Mouse (Mus musculus): Measurements from ENCODE around the gene Slc29a1. TPM values are rescaled to one million over a fixed set of nuclear protein-coding genes. Genes with fewer than 3 reads are reported as not detected.

Gene Slc29a1
- total RNA-seq, 1 experiment from 2014 or later = 64.6 TPM

- ATAC-seq (replicated peaks; ENCODE audit: insufficient number of reproducible peaks, low FRiP score, low TSS enrichment, poor library complexity, severe bottlenecking) = no peak
These were observed 21.2 kb downstream of the Slc29a1 start for GRCm38 (mm10) chr17:45578242-45578641.

GRCm38 (mm10) chr17:45575123-45575897 lies 24.1 kb downstream of the Slc29a1 start:
- ATAC-seq (replicated peaks; ENCODE audit: insufficient number of reproducible peaks, low FRiP score, low TSS enrichment, poor library complexity, severe bottlenecking) = no peak

DNA sequence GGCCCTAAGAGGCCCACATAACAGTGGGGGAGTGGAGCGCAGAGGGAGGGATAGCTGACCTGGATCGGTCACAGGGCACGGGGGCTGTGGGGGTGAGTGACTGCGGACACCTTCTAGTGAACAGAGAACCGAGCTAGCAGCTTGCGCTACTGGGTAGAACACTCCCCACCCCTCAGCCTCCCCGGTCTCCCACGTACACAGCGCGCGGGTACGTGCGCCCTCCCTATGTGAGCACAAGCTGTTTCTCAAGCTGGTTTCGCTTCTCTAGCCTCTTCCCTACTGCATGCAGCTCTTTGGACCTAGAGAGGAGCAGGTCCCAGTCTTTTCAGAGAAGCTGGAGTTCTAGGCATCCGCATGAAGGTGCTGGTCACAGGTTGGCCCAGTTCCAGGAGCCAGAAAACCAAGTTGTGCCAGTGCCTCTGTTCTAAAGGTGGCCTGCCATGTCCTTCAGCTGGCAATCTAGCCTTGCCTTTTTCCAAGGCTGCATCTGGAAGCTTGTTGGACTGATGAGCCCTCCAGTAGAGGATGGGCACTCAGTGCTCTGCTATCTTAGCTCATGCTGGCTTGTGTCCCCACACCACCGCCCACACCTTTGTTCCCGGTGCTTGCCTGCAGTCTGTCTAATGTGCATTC lies 25.2 kb downstream of the Slc29a1 start:
- ATAC-seq (replicated peaks; ENCODE audit: insufficient number of reproducible peaks, low FRiP score, low TSS enrichment, poor library complexity, severe bottlenecking) = peak; percentile 55

- ATAC-seq (replicated peaks; ENCODE audit: insufficient number of reproducible peaks, low FRiP score, low TSS enrichment, poor library complexity, severe bottlenecking) = peak; percentile 65
These were observed 25.7 kb downstream of the Slc29a1 start for GRCm38 (mm10) chr17:45573780-45574123.

- peak; percentile 63 for ATAC-seq (replicated peaks; ENCODE audit: insufficient number of reproducible peaks, low FRiP score, low TSS enrichment, poor library complexity, severe bottlenecking)
These were observed 26.2 kb downstream of the Slc29a1 start, which contains the start of gene Hsp90ab1 for GRCm38 (mm10) chr17:45573087-45573779. Gene Hsp90ab1, minus strand, starts transcription at chr17:45573271.

DNA sequence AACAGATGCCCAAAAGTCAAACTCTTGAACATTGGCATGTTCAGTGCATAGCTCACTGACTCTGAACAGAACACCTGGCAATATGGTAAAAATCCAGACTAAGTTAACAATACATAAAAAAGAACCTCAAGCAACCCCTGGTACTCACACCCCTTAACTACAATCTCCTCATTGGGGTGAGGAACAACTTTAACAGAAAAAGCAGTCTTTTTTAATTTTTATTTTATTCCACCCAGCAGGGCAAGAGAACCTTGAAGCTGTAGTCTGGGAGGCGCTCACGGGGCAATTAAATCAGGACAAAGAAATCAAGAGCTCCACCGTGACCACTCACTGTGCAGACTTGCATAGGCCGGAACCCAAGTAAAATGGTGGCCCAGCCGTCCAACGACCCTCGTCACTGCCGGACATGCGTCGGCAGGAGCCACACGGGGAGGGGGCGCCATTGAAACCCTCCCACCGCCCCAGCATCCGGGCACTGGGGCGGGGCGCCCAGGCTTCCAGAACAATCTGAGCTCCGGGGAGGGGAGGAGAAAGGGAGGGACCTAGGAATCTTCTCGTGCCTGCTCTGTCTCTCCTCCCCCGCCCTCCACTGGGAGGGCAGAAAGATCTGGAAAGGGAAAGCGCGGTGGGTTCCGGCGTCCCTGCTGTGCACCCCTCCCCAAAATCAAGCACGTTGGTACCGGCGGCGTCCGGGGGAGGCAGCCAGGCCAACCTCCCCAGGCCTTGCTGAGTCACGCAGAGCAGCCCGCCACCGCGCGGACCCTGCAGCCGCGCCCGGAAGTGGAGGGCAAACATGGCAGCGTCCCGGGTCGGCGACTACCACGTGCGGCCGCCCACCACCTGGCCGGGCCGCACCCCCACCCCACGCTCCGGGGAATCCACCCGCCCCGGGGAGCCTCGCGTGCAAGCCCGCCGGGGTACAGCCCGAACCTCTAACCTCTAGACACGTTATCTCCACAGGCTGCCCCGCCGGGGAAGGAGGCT lies 27.0 kb downstream of the Slc29a1 start:
- 0 out of 2 replicates have a peak, but pooled peaks have one; percentile 4 for ATAC-seq (replicated peaks; ENCODE audit: insufficient number of reproducible peaks, low FRiP score, low TSS enrichment, poor library complexity, severe bottlenecking)

DNA sequence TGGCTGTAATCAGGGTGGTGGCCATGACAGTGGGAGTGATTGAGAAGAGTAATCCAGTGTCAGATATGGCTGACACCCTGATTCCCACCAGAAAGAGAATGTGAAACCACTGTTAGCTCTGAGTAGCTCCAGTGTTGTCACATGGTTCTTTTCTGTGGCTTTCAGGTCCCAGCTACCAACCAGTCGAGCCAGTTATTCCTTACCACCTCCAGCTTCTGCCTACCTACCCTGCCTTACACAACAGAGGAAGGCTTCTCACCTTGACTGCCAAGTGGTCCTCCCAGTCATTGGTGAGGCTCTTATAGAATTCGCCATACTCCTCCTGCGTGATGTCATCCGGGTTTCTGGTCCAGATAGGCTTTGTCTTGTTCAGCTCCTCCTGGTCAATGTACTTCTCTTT lies 29.4 kb downstream of the Slc29a1 start:
- no peak for ATAC-seq (replicated peaks; ENCODE audit: insufficient number of reproducible peaks, low FRiP score, low TSS enrichment, poor library complexity, severe bottlenecking)

GRCm38 (mm10) chr17:45568990-45569389 lies 30.4 kb downstream of the Slc29a1 start:
- no peak for ATAC-seq (replicated peaks; ENCODE audit: insufficient number of reproducible peaks, low FRiP score, low TSS enrichment, poor library complexity, severe bottlenecking)

DNA sequence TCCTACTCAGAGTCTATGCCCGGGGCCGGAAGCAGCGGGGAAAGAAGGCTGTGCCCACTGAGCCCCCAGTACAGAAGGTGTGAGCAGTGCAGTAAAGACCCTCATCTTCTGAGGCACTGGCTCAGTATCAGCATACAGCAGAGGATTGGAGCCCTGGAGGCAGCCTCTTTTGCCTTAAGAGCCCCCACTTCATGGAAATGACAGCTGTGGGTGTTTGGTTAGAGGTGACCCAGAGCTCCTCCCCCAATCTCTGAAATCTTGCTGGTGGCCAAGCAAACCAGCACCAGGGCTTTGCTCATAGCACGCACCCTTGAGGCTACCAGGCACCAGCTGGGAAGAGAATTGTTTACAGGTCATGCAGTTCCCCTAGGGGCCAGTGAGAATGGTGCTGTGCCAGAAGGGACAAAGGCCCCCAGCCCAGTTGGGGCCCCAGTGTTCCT lies 32.2 kb downstream of the Slc29a1 start:
- ATAC-seq (replicated peaks; ENCODE audit: insufficient number of reproducible peaks, low FRiP score, low TSS enrichment, poor library complexity, severe bottlenecking) = no peak

DNA sequence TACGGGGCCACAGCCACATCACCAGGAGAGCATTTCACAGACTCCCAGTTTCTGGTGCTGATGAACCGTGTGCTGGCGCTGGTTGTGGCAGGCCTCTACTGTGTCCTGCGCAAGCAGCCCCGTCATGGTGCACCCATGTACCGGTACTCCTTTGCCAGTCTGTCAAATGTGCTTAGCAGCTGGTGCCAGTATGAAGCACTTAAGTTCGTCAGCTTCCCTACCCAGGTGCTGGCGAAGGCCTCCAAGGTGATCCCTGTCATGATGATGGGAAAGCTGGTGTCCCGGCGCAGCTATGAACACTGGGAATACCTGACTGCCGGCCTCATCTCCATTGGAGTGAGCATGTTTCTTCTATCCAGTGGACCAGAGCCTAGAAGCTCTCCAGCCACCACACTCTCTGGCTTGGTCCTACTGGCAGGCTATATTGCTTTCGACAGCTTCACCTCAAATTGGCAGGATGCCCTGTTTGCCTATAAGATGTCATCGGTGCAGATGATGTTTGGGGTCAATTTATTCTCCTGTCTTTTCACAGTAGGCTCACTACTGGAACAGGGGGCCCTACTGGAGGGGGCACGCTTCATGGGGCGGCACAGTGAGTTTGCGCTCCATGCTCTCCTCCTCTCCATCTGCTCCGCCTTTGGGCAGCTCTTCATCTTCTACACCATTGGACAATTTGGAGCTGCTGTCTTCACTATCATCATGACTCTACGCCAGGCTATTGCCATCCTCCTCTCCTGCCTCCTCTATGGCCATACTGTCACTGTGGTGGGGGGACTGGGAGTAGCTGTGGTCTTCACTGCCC lies 32.8 kb downstream of the Slc29a1 start:
- ATAC-seq (replicated peaks; ENCODE audit: insufficient number of reproducible peaks, low FRiP score, low TSS enrichment, poor library complexity, severe bottlenecking) = no peak

DNA sequence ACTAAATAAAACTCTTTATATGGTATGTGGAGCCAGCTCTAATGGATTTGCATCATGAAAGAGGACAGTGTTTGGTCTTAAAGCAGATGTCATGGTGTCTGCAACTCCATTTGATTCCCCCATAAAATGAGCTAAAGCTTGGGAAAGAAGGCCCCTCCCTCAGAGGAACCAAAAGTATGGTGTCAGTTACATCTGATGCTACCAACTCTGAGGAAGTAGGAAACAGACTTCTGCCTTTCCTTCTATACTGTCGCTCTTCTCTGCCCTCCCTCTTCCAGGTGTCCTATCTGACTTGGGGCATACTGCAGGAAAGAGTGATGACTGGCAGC lies 33.4 kb downstream of the Slc29a1 start:
- no peak for ATAC-seq (replicated peaks; ENCODE audit: insufficient number of reproducible peaks, low FRiP score, low TSS enrichment, poor library complexity, severe bottlenecking)

GRCm38 (mm10) chr17:45565103-45565502 lies 34.3 kb downstream of the Slc29a1 start:
- no peak for ATAC-seq (replicated peaks; ENCODE audit: insufficient number of reproducible peaks, low FRiP score, low TSS enrichment, poor library complexity, severe bottlenecking)

DNA sequence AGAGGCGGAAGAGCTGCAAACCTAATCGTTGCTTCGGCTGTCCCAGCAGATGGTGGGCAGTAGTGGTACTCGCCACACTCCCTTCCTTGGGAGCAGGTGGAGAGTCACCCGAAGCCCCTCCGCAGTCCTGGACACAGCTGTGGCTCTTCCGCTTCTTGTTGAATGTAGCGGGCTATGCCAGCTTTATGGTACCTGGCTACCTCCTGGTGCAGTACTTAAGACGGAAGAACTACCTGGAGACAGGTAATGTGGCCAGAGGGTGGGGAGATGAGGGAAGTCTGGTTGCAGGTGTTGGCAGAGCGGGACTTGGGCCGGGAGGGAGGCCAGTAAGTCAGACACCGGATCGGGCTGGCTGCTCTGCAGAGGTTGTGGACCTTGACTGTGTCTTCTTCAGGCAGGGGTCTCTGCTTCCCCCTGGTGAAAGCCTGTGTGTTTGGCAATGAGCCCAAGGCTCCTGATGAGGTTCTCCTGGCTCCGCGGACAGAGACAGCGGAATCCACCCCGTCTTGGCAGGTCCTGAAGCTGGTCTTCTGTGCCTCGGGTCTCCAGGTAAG lies 34.8 kb downstream of the Slc29a1 start:
- no peak for ATAC-seq (replicated peaks; ENCODE audit: insufficient number of reproducible peaks, low FRiP score, low TSS enrichment, poor library complexity, severe bottlenecking)

GRCm38 (mm10) chr17:45563655-45564530 lies 35.5 kb downstream of the Slc29a1 start, which contains the start of gene Slc35b2:
Gene Slc35b2, plus strand, starts transcription at chr17:45563874.
- ATAC-seq (replicated peaks; ENCODE audit: insufficient number of reproducible peaks, low FRiP score, low TSS enrichment, poor library complexity, severe bottlenecking) = peak; percentile 70

- ATAC-seq (replicated peaks; ENCODE audit: insufficient number of reproducible peaks, low FRiP score, low TSS enrichment, poor library complexity, severe bottlenecking) = peak; percentile 28; the same call in 1 of the 2 replicates
These were observed 36.2 kb downstream of the Slc29a1 start for GRCm38 (mm10) chr17:45563216-45563615.

- ATAC-seq (replicated peaks; ENCODE audit: insufficient number of reproducible peaks, low FRiP score, low TSS enrichment, poor library complexity, severe bottlenecking) = no peak
These were observed 39.5 kb downstream of the Slc29a1 start for GRCm38 (mm10) chr17:45559732-45560525.

Data from monocyte, adult 5-6 weeks (primary cell).